ENCODE assay signal across 18 mouse cellular contexts in genomic region chr3:99147886-99148285, GRCm38 (mm10). TPM values are rescaled to one million over a fixed set of nuclear protein-coding genes. Genes with fewer than 3 reads are reported as not detected.
DNase-seq lines count a peak whose midpoint lies in the region.
"Had no signal": no experiment of that assay in that cellular context is flagged by ENCODE, and none has a peak within 500 bp of the region (broad histone marks: within the 10 kb centered on the region; RNA-seq: fewer than 3 reads in every experiment).

No protein-coding gene starts in this region.

- DNase-seq in adrenal gland, adult 2 months, result peak; percentile 54
- no peak for DNase-seq in adrenal gland, postnatal 10 days
- peak; percentile 17 to 38 for DNase-seq in adrenal gland, postnatal 36 days
- no peak for DNase-seq in adrenal gland, postnatal 4 days (ENCODE audit: low spot score in 2 of 2)
- DNase-seq in 3T3-L1 (ENCODE audit: low read depth, low spot score), result peak; percentile 38
- DNase-seq in brain, adult 2 months (ENCODE audit: low read depth, low spot score), result peak; percentile 56
- DNase-seq in cerebellum, postnatal 25 days, result no peak
- DNase-seq: B cell, adult 2 months; cerebellum, adult 11-12 months; cerebellum, adult 8-10 months; cerebellum, postnatal 10 days; forebrain, postnatal 0 days; gastrocnemius, postnatal 10 days; gastrocnemius, postnatal 36 days; heart, adult 2 months; heart, postnatal 14 days; heart, postnatal 4 days; kidney, adult 18-20 months had no signal

RNA-seq across cellular contexts. Expression of gene Wars2, which starts 7.0 kb away (rescaled TPM):
- total RNA-seq in adrenal gland, adult 2 months (2021), result 10 to 100 TPM; 11.7 to 15.3 TPM
- polyA plus RNA-seq in adrenal gland, adult 2 months (2012; rRNA removed), result 1.4 and 2.7 TPM in 2 replicates
- 10 to 100 TPM; 11.4 to 12.6 TPM for total RNA-seq in adrenal gland, postnatal 10 days (2021)
- total RNA-seq in adrenal gland, postnatal 36 days (2021), result 10 to 100 TPM; 14.6 to 15.3 TPM
- total RNA-seq in adrenal gland, postnatal 4 days (2021), result 10 to 100 TPM; 12.9 to 15.3 TPM

Comparison
In these comparisons a context has a peak if more than half of its experiments do, and no peak if none do; other contexts are left out.
1. DNase-seq: peak in adrenal gland, adult 2 months (single experiment), adrenal gland, postnatal 36 days (2 of 2), 3T3-L1 (single experiment) and brain, adult 2 months (single experiment); none in adrenal gland, postnatal 10 days (single experiment), adrenal gland, postnatal 4 days (0 of 2) and cerebellum, postnatal 25 days (0 of 2).